Mouse (Mus musculus): Measurements from ENCODE around the gene Gm9639.
"Not testable (repeated sequence)": the region's sequence is repeated elsewhere in the genome, so short reads cannot be mapped to it uniquely, and the experiment has no call there.

Gene Gm9639

DNA sequence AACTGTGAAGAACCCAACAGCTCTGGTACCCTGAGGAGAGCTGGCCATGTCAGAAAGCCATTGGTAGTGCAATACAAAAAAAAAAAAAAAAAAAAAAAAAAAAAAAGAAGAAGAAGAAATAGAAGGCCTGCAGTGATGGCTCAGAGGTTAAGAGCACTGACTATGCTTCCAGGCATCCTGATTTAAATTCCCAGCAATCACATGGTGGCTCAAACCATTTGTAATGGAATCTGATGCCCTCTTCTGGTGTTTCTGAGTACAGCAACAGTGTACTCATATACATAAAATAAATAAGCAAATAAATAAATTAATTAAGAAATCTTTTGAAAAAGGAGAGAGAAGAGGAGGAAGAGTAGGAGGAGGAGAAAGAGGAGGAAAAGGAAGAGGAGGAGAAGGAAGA lies 41.4 kb downstream of the Gm9639 start:
- no peak for DNase-seq (ENCODE audit: low spot score)

- DNase-seq (ENCODE audit: low spot score) = not testable (repeated sequence)
Measured at GRCm38 (mm10) chr10:77752312-77752711, 42.6 kb downstream of the Gm9639 start.

DNA sequence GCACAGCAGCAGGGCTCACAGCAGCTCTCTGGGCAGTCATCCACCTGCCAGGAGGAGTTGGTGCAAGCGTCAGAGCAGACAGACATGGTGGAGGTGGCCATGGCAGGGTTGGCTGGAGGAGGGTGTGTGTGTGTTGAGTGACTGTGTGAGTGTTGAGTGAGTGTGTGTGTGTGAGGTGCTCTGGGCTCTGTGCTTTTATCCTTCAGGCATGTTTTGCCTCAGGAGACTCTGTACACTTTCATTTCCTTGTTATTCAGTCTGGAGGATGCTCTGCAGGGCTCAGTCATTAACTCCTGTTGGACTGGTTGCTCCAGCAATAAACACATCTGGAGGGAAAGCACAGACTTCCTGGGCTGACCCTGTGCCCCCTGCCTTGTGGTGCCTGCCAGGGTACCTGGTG lies 43.6 kb downstream of the Gm9639 start, which contains the start of gene Gm9736:
Gm9736 (minus strand) TSS at position 101 of the 400 bp plus-strand sequence.
- not testable (repeated sequence) for DNase-seq (ENCODE audit: low spot score)

GRCm38 (mm10) chr10:77750686-77751085 lies 44.2 kb downstream of the Gm9639 start:
- DNase-seq (ENCODE audit: low spot score) = not testable (repeated sequence)

Data from layer of hippocampus, adult 9-10 months (tissue).